Mouse (Mus musculus) common myeloid progenitor, adult 5-6 weeks (primary cell): ENCODE data around the gene Coro1b. TPM values are rescaled to one million over a fixed set of nuclear protein-coding genes. Genes with fewer than 3 reads are reported as not detected.
A peak's percentile ranks its signal among the peaks of the same experiment; 100 is the strongest.
"Not testable (repeated sequence)": the region's sequence is repeated elsewhere in the genome, so short reads cannot be mapped to it uniquely, and the experiment has no call there.

Source experiments
- ATAC-seq: replicated peaks from 2 replicates; pipeline ENCODE4 v1.8.0; 2016; ENCODE audit warnings: low read depth, mild to moderate bottlenecking, moderate TSS enrichment, inconsistent platforms; ENCODE audit not compliant: poor library complexity, severe bottlenecking
- total RNA-seq: library from RNA; stranded (forward); fragments of 200-1000, 187-1606 nt; gene quantifications from 2 replicates; pipeline ENCODE4 v1.2.3, GENCODE M21; 2017

Coro1b gene
- total RNA-seq, 1 experiment from 2014 or later = 90.1 TPM

- no peak for ATAC-seq
Measured at GRCm38 (mm10) chr19:4119716-4120487, 28.5 kb upstream of the Coro1b start.

- ATAC-seq = no peak
Measured at GRCm38 (mm10) chr19:4120496-4120895, 27.9 kb upstream of the Coro1b start.

- ATAC-seq = peak; percentile 74
Measured at GRCm38 (mm10) chr19:4121097-4121805, 27.2 kb upstream of the Coro1b start.

GRCm38 (mm10) chr19:4121896-4122295, 26.5 kb upstream of the Coro1b start:
- not testable (repeated sequence) for ATAC-seq

GRCm38 (mm10) chr19:4122411-4123370, 25.7 kb upstream of the Coro1b start:
- ATAC-seq = no peak

GRCm38 (mm10) chr19:4124432-4124831, 24.0 kb upstream of the Coro1b start:
- ATAC-seq = no peak

- not testable (repeated sequence) for ATAC-seq
Measured at GRCm38 (mm10) chr19:4125268-4125667, 23.2 kb upstream of the Coro1b start.

- ATAC-seq = peak; percentile 80
Measured at GRCm38 (mm10) chr19:4125741-4126696, 22.4 kb upstream of the Coro1b start, which contains the start of gene Aip. Gene Aip, minus strand, starts transcription at chr19:4125858.

GRCm38 (mm10) chr19:4126759-4127495, 21.5 kb upstream of the Coro1b start:
- ATAC-seq = no peak

GRCm38 (mm10) chr19:4129462-4129861, 19.0 kb upstream of the Coro1b start:
- ATAC-seq = no peak

- no peak for ATAC-seq
Measured at GRCm38 (mm10) chr19:4130106-4130505, 18.3 kb upstream of the Coro1b start.

GRCm38 (mm10) chr19:4131075-4131474, 17.3 kb upstream of the Coro1b start:
- ATAC-seq = no peak

GRCm38 (mm10) chr19:4131768-4132167, 16.7 kb upstream of the Coro1b start:
- ATAC-seq = no peak

- ATAC-seq = no peak
Measured at GRCm38 (mm10) chr19:4134354-4134753, 14.1 kb upstream of the Coro1b start.

GRCm38 (mm10) chr19:4135229-4135962, 13.0 kb upstream of the Coro1b start:
- not testable (repeated sequence) for ATAC-seq

- peak; percentile 76; the same call in 1 of the 2 replicates for ATAC-seq
Measured at GRCm38 (mm10) chr19:4135963-4136345, 12.5 kb upstream of the Coro1b start.

- no peak for ATAC-seq
Measured at GRCm38 (mm10) chr19:4136463-4136862, 12.0 kb upstream of the Coro1b start.

GRCm38 (mm10) chr19:4137913-4138312, 10.5 kb upstream of the Coro1b start:
- no peak for ATAC-seq
